Mouse (Mus musculus) Muller cell, postnatal 12 days (primary cell): ENCODE measurements around the gene Grin2b.
A peak's percentile ranks its signal among the peaks of the same experiment; 100 is the strongest.
"Not testable (repeated sequence)": the region's sequence is repeated elsewhere in the genome, so short reads cannot be mapped to it uniquely, and the experiment has no call there.

Source experiments
- DNase-seq: peaks from one replicate; pipeline ENCODE4 v3.0.0-alpha.2; 2015; ENCODE audit errors: inconsistent ontology term

The Grin2b gene

DNA sequence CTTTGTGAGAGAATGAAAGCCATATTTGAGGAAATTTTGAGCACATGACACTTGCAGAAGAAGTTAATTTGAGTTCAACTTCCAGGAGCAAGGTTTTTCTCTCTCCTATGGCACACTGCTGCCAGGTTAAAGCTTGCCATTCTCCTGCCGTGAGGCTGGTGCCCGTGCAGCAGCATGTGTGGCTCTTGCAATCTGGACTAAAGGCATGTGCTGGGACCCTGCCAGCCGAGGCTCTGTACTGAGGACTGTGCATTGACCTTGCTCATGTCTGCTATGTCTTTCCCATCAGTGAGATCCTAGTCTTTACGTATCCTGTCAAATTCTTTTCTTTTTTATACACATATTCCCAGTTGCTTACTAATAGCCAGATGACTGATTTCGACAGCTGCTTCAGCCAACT lies 268.9 kb downstream of the Grin2b start:
- no peak for DNase-seq

DNA sequence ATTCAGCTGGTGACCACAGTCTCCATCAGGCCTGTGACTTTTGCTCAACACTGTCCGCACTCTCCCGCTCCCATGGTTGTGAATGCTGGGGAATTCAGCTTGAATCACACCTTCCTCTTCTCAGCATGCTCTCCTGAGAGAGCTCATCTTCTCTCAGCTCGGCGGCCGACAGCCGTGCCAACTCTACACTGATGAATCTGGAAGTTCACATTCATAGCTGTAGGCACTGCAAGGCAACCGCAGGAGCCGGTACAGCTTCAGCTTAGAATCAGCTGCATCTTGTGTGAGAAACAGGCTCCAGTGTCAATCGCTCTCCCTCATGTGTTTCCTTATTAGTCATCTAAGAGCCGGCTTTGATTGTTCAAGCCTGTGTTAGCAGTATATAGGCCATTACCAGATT lies 272.9 kb downstream of the Grin2b start:
- no peak for DNase-seq

DNA sequence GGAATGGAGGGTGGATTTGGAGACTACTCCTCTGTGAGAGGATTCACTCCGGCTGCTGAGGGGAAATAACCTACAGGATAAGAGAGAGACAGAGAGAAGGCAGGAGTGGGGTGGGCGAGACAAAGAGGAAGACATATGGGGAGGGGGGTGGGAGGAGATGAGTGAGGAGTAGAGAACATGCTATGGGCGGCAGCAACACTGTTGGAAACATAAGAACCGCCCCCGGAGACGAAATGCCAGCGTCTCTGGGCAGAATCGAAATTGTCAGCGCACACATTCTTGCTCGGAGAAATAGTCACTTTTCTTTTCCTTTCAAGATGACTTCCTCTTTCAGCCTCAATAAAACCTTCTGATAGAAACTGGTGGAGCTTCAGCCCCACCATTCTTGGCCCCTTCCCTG lies 274.1 kb downstream of the Grin2b start:
- no peak for DNase-seq

DNA sequence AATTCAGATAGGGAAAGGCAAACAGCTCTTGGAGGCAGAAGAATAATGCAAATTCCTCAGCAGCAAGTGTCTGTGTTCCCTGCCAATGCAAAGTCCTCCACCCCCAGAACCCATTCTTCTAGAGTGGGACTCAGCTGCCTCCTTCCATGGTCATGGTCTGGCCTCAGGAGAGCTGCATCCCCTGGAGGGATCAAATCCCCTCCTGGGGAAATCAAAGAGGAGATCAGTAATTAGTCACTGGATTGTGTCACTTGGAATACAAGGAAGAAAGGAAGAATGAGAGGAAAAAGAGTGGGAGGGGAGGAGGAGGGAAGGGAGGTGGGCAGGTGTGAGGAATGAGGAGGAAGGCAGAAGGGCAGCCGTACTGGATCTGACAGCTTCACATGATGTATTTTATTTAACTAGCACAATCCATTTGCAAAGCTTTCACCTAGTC lies 278.5 kb downstream of the Grin2b start:
- DNase-seq: no peak

DNA sequence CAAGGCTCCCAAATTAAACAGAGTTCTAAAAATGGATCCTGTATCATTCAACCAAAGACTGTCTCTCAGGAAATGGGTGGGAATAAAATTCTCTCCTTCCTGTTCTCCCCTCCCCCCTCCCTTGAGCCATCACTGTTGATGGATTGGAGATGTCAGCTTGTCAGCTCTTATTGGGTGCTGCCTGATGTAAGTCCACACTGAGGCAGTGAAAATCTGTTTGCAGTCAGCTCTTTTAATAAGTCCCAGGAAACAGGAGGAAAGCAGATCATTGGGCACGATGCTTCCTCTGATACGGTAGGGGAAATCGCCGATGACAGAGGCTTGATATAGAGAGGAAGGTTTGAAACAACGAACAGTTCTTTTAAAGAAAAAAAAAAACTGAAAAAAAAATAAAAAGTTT lies 290.7 kb downstream of the Grin2b start:
- DNase-seq: peak; percentile 13

DNA sequence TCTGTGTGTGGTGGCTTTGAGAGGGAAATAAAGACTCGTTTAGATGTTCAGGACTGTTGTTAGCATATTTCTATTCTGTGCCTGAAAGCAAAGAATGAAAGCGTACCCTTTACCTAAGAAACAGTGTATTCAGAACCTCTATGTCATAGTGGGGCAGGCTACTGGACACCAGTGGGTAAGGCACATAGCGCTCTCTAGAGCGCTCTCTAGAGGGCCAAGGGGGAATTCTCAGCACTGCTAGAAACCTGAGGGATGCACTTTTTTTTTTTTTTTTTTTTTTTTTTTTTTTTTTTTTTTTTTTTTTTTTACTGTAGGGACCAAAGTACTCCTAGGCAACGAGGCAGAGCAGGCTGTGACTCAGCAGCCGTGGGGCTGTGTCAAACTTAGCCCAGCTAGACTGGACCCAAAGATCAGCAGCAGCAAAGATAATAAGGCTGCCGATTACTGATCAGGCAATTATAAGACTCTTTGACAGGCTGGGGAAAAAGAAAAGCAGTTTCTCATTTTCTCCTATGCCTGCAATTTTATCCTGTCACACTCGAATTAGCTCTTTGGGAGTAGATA lies 297.1 kb downstream of the Grin2b start:
- no peak for DNase-seq

DNA sequence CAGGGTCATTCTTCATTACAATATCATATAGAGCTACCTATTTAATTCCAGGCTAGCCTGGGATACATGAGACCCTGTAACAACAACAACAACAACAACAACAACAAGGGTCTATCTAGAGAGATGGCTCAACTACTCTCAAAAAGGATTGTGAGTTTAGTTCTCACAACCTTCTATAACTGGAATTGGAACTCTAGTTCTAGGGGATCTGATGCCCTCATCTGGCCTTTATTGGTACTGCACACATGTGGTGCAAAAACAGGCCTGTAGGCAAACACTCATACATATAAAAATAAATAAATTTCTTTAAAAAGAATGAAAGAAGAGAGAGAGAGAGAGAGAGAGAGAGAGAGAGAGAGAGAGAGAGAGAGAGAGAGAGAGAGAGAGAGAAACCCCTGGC lies 298.7 kb downstream of the Grin2b start:
- no peak for DNase-seq

DNA sequence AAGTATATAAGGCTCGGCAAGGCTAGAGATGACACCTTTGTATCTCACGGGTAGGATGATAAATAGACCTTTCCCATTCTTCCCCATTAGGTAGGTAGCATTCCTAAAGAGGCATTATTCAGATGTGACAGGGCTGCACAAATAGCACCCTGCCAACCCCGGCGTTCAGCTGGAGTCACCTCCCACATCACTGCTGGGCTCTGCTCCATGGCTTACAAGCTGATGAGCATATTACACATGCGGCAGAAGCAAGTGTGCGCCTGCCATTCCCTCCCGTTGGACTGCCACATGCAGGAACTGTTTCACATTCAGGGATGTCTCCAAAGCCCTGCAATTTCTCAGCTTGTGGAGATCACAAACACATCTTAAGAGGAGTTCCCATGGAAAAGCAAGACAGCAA lies 307.5 kb downstream of the Grin2b start:
- DNase-seq: no peak

DNA sequence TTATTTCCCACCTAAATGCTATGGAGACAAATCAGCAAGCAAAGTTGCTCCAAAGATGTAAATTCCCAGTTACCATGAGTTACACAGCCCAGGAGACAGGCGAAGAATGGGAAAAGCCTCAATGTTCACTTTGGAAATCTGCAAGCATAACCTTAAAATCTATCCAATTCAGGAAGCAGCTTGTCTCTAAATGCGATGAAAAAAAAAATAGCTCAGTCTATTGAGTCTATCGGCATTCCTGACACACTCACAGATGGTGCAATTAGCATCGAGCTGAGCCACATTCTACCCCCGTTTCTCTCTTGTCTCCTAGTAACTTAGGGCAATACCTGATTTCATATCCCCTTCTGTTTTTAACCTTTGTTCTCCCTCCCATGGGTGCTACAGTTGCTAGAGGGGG lies 309.3 kb downstream of the Grin2b start:
- DNase-seq: no peak

- DNase-seq: no peak
Observed at GRCm38 (mm10) chr6:135859502-135859901, 313.8 kb downstream of the Grin2b start.

GRCm38 (mm10) chr6:135854173-135854591 lies 319.1 kb downstream of the Grin2b start:
- DNase-seq: no peak

GRCm38 (mm10) chr6:135843755-135844154 lies 329.6 kb downstream of the Grin2b start:
- no peak for DNase-seq

GRCm38 (mm10) chr6:135836353-135836752 lies 337.0 kb downstream of the Grin2b start:
- DNase-seq: no peak

GRCm38 (mm10) chr6:135833542-135833941 lies 339.8 kb downstream of the Grin2b start:
- no peak for DNase-seq

GRCm38 (mm10) chr6:135832041-135832440 lies 341.3 kb downstream of the Grin2b start:
- DNase-seq: no peak

- no peak for DNase-seq
Observed at GRCm38 (mm10) chr6:135831032-135831431, 342.3 kb downstream of the Grin2b start.

GRCm38 (mm10) chr6:135829458-135829857 lies 343.9 kb downstream of the Grin2b start:
- DNase-seq: no peak

DNA sequence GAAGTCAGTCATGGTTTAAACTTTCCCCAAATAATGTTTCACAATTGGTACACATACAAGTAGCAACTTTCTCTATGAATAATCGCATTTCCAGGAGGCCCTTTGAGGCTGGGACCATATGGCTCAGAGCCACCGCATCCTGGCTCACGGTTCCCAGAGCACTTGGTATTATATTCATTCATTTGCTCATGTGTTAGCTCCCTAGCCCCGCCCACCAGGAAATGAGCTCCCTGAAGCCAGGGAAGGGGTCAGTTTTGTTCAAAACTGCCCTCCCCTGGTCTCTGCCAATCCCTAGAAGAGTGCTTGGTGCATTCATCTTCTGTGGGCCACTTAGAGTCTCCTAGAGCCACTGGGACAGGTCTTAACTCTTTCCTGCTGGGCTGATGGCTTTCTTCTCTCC lies 344.3 kb downstream of the Grin2b start:
- peak; percentile 19 for DNase-seq

GRCm38 (mm10) chr6:135827942-135828341 lies 345.4 kb downstream of the Grin2b start:
- DNase-seq: peak; percentile 30

DNA sequence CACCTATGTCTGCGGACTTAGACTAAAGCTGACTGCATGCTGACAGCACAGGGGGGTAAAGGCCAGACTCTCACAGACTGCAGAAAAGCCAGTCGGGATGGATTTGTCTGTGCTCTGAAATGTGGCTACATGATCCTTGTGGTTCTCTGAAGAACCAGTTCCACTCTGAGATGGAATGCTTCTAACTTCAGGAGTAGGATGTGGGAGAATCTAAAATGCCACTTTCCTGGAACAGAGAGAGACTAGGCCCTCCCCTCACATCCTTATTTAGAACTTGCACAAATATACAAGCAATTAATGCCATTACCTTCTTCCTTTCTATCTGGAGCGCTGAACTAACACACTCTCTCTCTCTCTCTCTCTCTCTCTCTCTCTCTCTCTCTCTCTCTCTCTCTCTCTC lies 346.0 kb downstream of the Grin2b start:
- DNase-seq: no peak

DNA sequence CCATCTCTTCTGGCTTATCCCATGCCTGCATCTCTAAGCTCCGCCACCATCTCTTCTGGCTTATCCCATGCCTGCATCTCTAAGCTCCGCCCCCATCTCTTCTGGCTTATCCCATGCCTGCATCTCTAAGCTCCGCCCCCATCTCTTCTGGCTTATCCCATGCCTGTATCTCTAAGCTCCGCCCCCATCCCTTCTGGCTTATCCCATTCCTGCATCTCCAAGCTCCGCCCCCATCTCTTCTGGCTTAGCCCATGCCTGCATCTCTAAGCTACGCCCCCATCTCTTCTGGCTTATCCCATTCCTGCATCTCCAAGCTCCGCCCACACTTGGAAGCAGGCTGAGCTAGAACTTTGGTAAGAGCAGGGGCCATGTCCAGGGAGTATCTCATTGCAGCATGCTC lies 346.5 kb downstream of the Grin2b start:
- not testable (repeated sequence) for DNase-seq

- peak; percentile 86 for DNase-seq
Observed at GRCm38 (mm10) chr6:135817391-135817790, 355.9 kb downstream of the Grin2b start.

DNA sequence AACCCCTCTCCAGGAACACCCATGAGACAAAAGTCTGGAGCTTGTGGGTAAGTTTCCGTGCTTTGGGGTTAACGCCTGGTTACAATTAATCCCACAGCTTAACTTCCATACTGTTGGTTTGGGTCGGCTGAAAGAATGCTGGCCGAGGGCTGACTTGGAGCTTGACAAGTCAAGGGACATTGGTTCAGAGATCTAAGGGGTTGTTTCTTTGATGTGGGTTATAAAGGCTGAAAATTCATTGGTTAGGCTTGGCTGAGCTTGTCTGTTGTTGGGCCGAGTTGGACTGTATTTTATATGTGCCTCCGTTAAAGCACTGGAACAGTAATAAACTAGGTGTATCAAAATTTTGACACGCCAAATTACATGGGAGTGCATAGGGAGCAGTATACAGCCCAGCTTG lies 359.6 kb downstream of the Grin2b start:
- no peak for DNase-seq

DNA sequence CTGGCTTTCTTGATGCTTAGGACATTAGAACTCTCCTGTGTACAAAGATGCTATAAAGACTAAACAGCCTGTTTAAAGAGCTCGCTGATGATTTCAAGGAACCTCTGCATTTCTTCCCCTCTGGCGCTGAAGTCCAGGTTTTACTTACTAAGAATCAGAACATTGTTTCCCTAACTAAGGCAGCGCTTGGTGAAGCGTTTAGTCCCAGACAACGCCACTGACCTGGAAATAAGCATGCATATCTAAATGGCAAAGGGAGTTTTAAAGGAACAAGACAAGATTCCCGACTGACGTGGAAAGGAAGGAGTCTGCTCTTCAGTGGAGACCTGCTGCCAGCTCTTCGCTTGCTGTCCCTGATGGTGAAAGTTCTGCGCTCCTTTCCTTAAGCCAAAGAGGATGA lies 367.9 kb downstream of the Grin2b start:
- peak; percentile 19 for DNase-seq
